Mouse (Mus musculus): Measurements from ENCODE around the gene Lmx1b. TPM values are rescaled to one million over a fixed set of nuclear protein-coding genes. Genes with fewer than 3 reads are reported as not detected.

The Lmx1b gene
- polyA plus RNA-seq (2015; fragmentation: Nextera tagmentation; extraction: Ambion mirVana): 1.5 and 1.7 TPM in 2 replicates

DNA sequence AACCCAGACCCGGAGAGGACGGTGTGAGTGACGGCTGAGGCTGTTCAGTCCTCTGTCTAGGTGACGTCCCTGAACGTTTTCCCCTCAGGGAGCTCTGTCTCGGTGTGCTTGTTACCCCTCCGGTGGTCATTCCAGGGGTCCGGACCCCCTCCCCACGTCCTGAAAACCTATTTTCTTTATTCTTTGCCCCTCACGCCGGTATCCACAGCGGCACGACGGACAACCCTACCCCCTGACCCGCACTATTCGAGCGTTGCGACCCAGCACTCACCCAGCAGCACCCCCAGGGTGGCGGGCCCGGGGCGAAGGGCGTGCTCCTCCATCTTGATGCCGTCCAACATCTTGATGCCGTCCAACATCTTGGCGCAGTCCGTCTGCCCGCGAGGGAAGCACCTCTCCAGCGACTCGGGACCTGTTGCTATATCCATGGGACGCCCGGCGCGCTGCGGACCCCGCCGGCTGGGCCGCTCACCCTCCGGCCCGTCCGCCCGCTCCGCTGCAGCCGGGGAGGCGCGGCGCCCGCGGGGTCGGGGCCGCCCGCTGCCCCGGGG, at the start of gene Lmx1b:
Gene Lmx1b, minus strand, starts transcription at position 341 of the 551 bp plus-strand sequence.
- no peak for ATAC-seq (replicated peaks)
- under 1% methylated on average over 53 of the region's 53 CpGs for WGBS

DNA sequence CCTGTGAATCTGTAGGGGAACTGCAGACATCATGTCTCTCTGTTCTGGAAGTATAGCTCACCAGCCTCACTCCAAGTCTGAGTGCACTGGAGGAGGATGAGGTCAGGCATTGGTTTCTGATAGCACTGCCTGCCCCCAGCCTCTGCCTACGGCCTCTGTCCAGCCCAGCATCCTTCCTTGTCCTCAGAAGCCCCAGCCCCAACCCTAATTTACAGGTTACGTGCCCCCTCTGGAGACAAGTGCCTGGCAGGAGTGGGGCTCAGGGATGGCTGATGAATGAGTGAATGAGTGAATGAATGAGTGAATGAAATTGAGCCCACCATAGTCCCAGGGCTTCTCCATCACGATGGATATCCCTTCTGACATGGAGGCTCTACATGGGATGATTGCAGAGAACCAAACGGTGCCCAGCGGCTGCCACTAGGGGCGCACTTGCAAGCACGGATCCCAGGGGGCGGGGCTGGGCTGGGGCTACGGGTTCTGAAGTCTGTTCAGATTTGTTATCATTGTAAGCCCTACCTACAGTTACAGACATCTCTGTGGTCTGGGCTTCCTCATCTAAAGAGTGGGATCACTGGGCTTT, 49.7 kb upstream of the Lmx1b start:
- Histone ChIP-seq H3K4me2 (0 out of 2 replicates have a peak overlapping the region, but pooled peaks have one; percentile 11), H3K27ac (peak overlapping the region; percentile 60), H3K9me3 (no peaks in the 10 kb centered on the region), H3K9ac (0 out of 2 replicates have a peak overlapping the region, but pooled peaks have one; percentile 7), H3K4me3 (no peak overlapping the region), H3K27me3 (replicated peaks) (no peaks in the 10 kb centered on the region), H3K4me1 (peaks cover 9% of the 10 kb centered on the region), H3K36me3 (replicated peaks) (no peaks in the 10 kb centered on the region)
- 28% methylated on average over 9 of the region's 9 CpGs for WGBS
- ATAC-seq (replicated peaks): peak; percentile 56

More for the DNA sequence above, at the start of gene Lmx1b:
- Histone ChIP-seq H3K4me3 (peak within 1 kb of the TSS; percentile 29), H3K9ac (no peak within 1 kb of the TSS), H3K36me3 (replicated peaks) (no peaks in the 10 kb centered on the region), H3K27me3 (replicated peaks) (peaks cover 86% of the 10 kb centered on the region), H3K4me1 (peaks cover 21% of the 10 kb centered on the region), H3K27ac (no peak within 1 kb of the TSS), H3K4me2 (peak within 1 kb of the TSS; percentile 46), H3K9me3 (no peaks in the 10 kb centered on the region)

DNA sequence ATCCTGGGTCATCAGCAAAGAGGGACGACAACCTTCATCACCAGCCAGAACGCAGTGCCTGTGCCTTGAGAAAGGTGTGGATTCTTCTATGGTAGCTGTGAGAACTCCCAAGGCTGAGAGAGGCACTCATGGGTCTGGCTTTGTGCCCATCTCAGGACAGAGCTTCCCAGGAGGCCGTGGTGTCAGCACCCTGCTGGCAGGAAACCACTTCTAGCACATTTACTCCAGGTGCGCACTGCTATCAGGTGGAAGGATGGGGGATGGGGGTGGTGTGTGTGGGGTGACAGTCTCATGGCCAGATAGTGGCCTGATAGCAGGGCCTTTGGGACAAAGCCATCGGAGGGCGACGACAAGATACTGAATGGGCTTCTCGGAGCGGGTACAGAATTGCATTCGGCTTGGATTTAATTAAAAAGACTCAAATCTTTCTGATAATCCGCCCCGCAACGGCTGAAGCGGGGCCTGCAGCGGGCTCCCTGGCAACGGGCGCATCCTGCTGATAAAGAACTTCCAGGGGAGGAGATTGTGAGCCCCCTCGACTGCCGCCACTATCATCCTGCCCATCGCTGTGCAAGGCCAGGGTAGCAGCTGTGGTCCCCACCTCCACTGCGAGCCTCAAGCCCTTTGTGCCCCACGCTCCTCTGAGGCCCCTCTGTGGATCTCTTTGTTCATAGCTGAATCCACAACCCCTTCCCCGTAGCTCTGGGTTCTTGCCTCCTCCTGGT, 49.0 kb upstream of the Lmx1b start:
- Histone ChIP-seq H3K4me1 (peaks cover 9% of the 10 kb centered on the region), H3K9ac (0 out of 2 replicates have a peak overlapping the region, but pooled peaks have one; percentile 7), H3K27ac (peak overlapping the region; percentile 60), H3K4me3 (no peak overlapping the region), H3K4me2 (0 out of 2 replicates have a peak overlapping the region, but pooled peaks have one; percentile 11), H3K9me3 (no peaks in the 10 kb centered on the region), H3K27me3 (replicated peaks) (no peaks in the 10 kb centered on the region), H3K36me3 (replicated peaks) (no peaks in the 10 kb centered on the region)
- ATAC-seq (replicated peaks): peak; percentile 52
- WGBS: 17% methylated on average over 23 of the region's 23 CpGs

DNA sequence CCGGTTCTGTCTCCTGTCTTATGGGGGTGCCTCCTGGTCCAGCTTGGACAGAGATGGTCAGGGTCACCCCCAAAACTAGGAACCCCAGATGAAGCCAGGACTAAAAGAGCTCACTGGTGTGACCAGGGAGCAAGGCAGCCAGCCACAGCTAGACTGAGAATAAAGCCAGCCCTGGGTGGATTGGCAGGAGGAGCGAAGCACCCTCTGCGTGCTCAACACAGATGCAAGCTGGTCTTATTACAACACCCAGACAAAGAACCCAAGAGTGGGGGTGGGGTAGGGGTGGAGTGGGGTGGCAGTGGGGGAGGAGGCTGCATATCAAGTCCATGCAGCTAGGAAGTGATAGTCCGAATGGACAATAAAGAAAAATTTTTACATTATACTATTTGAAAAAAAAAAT, 43.3 kb upstream of the Lmx1b start:
- H3K27ac ChIP-seq: no peak overlapping the region
- 0 out of 2 replicates have a peak, but pooled peaks have one; percentile 39 for ATAC-seq (replicated peaks)

DNA sequence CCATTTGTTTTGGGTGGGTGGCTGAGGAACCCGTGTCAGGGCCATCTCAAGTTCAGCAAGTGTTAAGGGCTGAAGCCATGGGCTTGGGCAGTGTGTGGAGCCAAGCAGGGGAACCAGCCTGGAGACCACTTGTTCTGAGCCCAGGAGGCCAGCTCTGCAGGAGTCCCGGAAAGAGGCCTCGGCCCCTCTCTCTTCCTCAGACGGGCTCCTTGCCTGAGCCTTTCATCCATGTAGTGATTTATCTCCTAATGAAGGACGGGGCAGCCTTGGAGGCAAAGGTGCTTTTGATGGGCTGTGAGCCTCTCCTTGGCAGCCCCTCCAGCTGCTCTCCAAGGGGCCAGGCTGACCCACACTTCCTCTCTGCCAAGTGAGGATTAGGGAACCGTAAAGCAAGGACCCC, 42.8 kb upstream of the Lmx1b start:
- H3K27ac ChIP-seq: no peak overlapping the region
- peaks cover 9% of the 10 kb centered on the region; the same call in 1 of the 2 replicates for H3K4me1 ChIP-seq
- H3K9ac ChIP-seq: no peak overlapping the region
- no peak overlapping the region for H3K4me2 ChIP-seq
- no peak for ATAC-seq (replicated peaks)
- H3K9me3 ChIP-seq: no peaks in the 10 kb centered on the region
- WGBS: 35% methylated on average over 6 of the region's 6 CpGs
- no peaks in the 10 kb centered on the region for H3K27me3 ChIP-seq (replicated peaks)
- no peak overlapping the region for H3K4me3 ChIP-seq
- H3K36me3 ChIP-seq (replicated peaks): no peaks in the 10 kb centered on the region

More for the DNA sequence above, 43.3 kb upstream of the Lmx1b start:
- no peaks in the 10 kb centered on the region for H3K36me3 ChIP-seq (replicated peaks)
- peaks cover 9% of the 10 kb centered on the region for H3K4me1 ChIP-seq
- H3K27me3 ChIP-seq (replicated peaks): no peaks in the 10 kb centered on the region
- no peaks in the 10 kb centered on the region for H3K9me3 ChIP-seq
- 37% methylated on average over 4 of the region's 4 CpGs for WGBS
- no peak overlapping the region for H3K9ac ChIP-seq
- H3K4me3 ChIP-seq: no peak overlapping the region
- no peak overlapping the region for H3K4me2 ChIP-seq

DNA sequence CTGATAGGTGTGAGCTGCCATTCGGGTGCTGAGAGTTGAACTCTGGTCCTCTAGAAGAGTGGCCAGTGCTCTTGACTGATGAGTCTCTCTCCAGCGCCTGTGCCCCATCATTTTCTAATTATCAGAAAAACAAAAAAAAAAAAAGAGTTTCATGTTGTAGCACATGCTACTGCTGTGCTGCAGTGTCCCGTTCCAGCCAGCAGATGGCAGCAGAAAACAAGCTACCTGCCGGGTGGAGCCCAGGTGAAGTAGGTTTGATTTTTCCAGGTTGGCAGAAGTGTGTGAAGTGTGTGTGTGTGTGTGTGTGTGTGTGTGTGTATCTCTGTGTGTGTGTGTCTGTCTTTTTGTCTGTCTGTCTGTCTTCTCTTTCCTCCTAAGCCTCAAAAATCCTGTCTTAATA, 41.9 kb upstream of the Lmx1b start:
- H3K4me1 ChIP-seq: peaks cover 9% of the 10 kb centered on the region; the same call in 1 of the 2 replicates
- ATAC-seq (replicated peaks): no peak; the same call in 1 of the 2 replicates
- no peak overlapping the region for H3K27ac ChIP-seq
- H3K27me3 ChIP-seq (replicated peaks): no peaks in the 10 kb centered on the region
- no peak overlapping the region for H3K4me2 ChIP-seq
- WGBS: 10% methylated on average over 4 of the region's 4 CpGs
- no peak overlapping the region for H3K4me3 ChIP-seq
- no peaks in the 10 kb centered on the region for H3K36me3 ChIP-seq (replicated peaks)
- H3K9ac ChIP-seq: no peak overlapping the region
- H3K9me3 ChIP-seq: no peaks in the 10 kb centered on the region

DNA sequence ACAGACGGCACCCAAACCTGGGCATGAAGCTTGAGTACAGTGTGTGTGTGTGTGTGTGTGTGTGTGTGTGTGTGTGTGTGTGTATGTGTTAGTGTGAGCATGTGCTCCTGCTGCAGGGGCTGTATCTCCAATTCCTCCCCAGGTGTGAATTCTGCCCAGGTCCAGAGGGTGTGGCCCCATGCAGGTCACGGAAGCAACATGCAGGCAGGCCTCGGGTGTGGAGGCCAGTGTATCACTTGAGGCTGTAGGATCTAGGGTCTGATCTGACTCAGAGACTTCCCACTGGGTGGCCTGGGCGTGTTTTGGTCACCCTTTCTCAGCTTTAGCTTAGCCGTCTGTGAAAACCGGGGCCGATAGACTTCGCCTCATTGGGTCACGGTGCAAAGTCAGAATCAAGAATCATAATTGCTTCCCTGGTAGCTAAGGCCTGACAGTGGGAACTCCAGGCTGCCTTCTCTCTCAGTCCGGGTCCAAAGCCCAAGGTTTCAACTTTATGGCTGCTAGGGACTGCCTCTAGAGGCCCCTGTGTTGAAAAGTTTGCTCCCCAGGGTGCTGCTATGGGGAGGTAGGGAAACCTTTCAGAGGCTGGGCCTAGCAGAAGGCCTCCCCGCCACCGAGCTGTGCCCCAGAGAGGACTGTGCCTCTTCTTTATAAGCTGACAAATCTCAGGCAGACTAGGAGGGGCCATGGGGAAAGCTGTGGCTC, 38.8 kb upstream of the Lmx1b start:
- H3K27ac ChIP-seq: no peak overlapping the region
- H3K4me3 ChIP-seq: no peak overlapping the region
- no peaks in the 10 kb centered on the region for H3K36me3 ChIP-seq (replicated peaks)
- peaks cover 9% of the 10 kb centered on the region; the same call in 1 of the 2 replicates for H3K4me1 ChIP-seq
- no peaks in the 10 kb centered on the region for H3K27me3 ChIP-seq (replicated peaks)
- H3K9me3 ChIP-seq: no peaks in the 10 kb centered on the region
- 73% methylated on average over 12 of the region's 12 CpGs for WGBS
- H3K9ac ChIP-seq: no peak overlapping the region
- ATAC-seq (replicated peaks): no peak
- no peak overlapping the region for H3K4me2 ChIP-seq

DNA sequence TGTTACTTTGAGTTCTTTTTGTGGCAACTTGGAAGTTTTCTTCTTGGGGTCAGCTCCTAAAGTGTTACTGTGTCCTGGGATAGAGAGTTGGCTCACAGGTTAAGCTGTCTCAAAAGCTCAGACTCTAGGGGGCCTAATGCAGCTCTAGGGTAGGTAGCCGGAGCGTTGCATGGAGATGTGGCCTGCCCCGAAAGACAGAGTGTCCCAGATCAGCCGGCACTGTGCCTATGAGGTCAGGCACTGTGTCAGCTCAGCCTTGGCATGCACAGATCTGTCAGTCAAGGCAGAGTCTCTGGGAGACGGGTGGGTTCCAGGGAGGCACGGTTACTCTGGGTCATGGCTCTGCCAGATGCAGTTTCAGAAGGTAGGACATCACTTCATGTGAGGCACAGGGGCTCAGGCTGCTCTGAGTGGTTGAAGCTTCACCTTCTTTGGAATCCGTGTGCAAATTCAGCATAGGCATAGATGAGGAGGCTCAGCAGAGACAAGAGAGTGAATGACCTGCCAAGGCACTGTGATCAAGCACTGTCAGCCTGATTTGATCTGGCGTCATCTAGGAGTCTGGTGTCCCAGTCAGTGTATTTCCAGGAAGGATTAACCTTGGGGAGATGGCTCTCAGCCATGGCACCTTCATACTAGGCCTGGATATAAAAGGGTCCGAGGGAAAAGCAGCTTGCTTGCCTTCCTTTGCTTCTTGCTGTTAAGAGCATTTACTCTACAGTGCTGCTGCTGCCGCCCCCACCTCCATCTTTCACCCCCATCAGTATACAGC, 32.6 kb upstream of the Lmx1b start:
- H3K9ac ChIP-seq: no peak overlapping the region
- no peaks in the 10 kb centered on the region for H3K27me3 ChIP-seq (replicated peaks)
- no peaks in the 10 kb centered on the region for H3K4me1 ChIP-seq
- no peak for ATAC-seq (replicated peaks)
- no peak overlapping the region for H3K27ac ChIP-seq
- H3K9me3 ChIP-seq: no peaks in the 10 kb centered on the region
- H3K4me3 ChIP-seq: no peak overlapping the region
- H3K36me3 ChIP-seq (replicated peaks): no peaks in the 10 kb centered on the region
- 79% methylated on average over 10 of the region's 10 CpGs for WGBS
- H3K4me2 ChIP-seq: no peak overlapping the region

DNA sequence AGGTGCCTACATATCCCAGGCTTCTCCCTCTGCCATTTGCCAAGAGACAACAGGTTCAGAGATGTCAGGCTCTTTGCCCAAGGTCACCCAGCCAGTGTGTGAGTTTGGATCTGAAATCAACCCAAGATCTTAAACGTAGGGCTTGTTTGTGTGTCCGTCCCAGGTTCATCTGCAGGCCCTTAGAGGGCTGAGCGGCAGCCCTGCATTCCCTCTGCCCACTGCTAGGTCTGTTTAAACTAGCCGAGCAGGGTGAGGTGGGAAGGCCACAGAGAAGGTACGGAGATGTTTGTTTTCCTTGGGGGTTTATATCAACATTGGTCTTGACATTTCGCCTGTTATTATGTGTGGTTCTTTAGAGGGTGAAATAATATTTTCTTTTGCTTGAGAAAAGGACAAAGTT, 28.4 kb upstream of the Lmx1b start:
- WGBS: 89% methylated on average over 6 of the region's 6 CpGs
- Histone ChIP-seq H3K4me2 (no peak overlapping the region), H3K36me3 (replicated peaks) (no peaks in the 10 kb centered on the region), H3K27me3 (replicated peaks) (no peaks in the 10 kb centered on the region; the same call in 1 of the 2 replicates), H3K9me3 (no peaks in the 10 kb centered on the region), H3K4me3 (no peak overlapping the region), H3K9ac (no peak overlapping the region), H3K27ac (no peak overlapping the region), H3K4me1 (no peaks in the 10 kb centered on the region)
- ATAC-seq (replicated peaks): no peak

DNA sequence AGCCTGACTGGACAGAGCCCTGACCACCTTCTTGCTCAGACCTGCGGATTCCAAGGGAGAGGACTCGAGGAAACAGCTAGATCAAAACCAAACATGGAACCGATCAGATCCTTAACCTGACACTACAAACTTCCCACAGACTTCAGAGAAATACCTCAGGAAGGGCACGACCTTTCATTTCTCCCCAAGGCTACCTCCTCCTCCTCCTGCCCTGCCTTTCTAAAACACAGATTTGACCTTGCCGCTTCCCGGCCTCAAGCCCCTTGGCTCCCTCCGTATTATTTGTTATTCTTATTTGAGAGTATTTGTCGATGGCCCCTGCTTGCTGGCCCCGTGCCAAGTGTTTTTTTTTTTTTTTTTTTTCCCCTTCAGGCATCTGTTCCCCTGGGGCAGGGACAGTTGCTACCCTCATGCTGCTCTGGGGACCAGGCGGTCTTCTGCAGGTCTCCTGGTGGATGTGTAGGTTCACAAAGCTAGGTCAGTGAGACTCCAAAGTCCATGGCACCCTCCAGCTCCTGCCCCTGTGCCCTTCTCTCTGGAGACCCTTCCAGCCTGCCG, 26.2 kb upstream of the Lmx1b start:
- ATAC-seq (replicated peaks): no peak
- H3K4me1 ChIP-seq: no peaks in the 10 kb centered on the region
- H3K36me3 ChIP-seq (replicated peaks): no peaks in the 10 kb centered on the region
- H3K27me3 ChIP-seq (replicated peaks): no peaks in the 10 kb centered on the region; the same call in 1 of the 2 replicates
- no peak overlapping the region for H3K9ac ChIP-seq
- H3K9me3 ChIP-seq: no peaks in the 10 kb centered on the region
- H3K4me2 ChIP-seq: no peak overlapping the region
- WGBS: 51% methylated on average over 11 of the region's 11 CpGs
- H3K27ac ChIP-seq: no peak overlapping the region
- H3K4me3 ChIP-seq: no peak overlapping the region

DNA sequence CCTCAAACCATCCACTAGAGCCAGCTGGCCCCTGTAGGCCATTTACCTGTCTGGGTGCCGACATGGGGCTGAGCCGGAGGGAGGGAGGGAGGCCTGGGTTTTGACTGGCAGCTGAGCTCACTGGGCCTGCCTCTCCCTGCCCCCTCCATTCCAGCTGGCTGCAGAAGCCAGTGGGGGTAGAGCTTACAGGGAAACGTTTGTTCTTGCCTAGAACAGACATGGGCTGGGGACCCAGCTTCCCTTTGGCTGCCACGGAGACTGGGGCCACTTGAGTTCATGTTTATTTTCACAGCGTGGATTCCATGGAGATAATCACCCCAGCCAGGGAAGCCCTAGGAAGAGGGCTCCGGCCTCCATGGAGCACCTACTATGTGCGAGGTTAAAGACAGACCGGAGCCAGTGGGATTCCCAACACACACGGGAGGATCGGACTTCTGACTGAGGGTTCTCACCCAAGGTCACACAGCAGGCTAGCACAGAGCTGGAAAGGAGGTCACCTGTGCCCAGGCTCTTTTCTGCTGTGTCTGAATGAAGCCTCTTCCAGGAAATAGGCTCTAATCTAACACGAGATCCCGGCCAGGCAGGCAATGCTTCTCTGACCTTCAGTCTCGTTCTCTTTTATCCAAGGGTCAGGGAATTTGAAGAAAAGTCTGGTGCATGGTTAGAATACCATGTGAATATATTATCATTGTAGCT, 25.2 kb upstream of the Lmx1b start:
- Histone ChIP-seq H3K9me3 (no peaks in the 10 kb centered on the region), H3K36me3 (replicated peaks) (no peaks in the 10 kb centered on the region), H3K27me3 (replicated peaks) (no peaks in the 10 kb centered on the region; the same call in 1 of the 2 replicates), H3K27ac (no peak overlapping the region), H3K4me1 (no peaks in the 10 kb centered on the region), H3K4me2 (no peak overlapping the region), H3K4me3 (no peak overlapping the region), H3K9ac (no peak overlapping the region)
- ATAC-seq (replicated peaks): peak; percentile 48; the same call in 1 of the 2 replicates
- 34% methylated on average over 13 of the region's 13 CpGs for WGBS

Data from midbrain, embryonic 15.5 days (tissue).